Mouse (Mus musculus) C2C12 (cell line): ENCODE measurements at regions not wholly inside any gene's neighbourhood (a gene's known extent, or its start where the extent isn't known, plus 50 kb on each side); places are given as distances from the start of the nearest gene placed in this dataset.

Experiments used
- H3K27me3 ChIP-seq: one replicate; pipeline ENCODE4 v1.6.1; 2011; ENCODE audit not compliant: control insufficient read depth, insufficient read depth, insufficient read length
- H3K36me3 ChIP-seq: one replicate; pipeline ENCODE4 v1.6.1; 2011; ENCODE audit not compliant: control insufficient read depth, insufficient read depth
- H3K4me3 ChIP-seq: one replicate; pipeline ENCODE4 v1.5.1; 2011; ENCODE audit warnings: mild to moderate bottlenecking, control low read depth; ENCODE audit not compliant: poor library complexity, insufficient read depth, severe bottlenecking
- H3K79me2 ChIP-seq: one replicate; pipeline ENCODE4 v1.6.1; 2011; ENCODE audit not compliant: control insufficient read depth, insufficient read depth
- H3K79me3 ChIP-seq: one replicate; pipeline ENCODE4 v1.6.1; 2011; ENCODE audit warnings: low read depth, control low read depth
- H3ac ChIP-seq: one replicate; pipeline ENCODE3; 2011; ENCODE audit warnings: low read depth; ENCODE audit not compliant: control insufficient read depth, insufficient read length
- CEBPB ChIP-seq: IDR thresholded peaks from one replicate; pipeline ENCODE4 v1.6.1; 2011; ENCODE audit warnings: low read depth, mild to moderate bottlenecking, control low read depth, moderate library complexity
- CTCF ChIP-seq: IDR thresholded peaks from one replicate; pipeline ENCODE4 v1.5.1; 2011; ENCODE audit not compliant: control insufficient read depth, insufficient read depth, insufficient read length
- FOSL1 ChIP-seq: IDR thresholded peaks from one replicate; pipeline ENCODE4 v1.8.0; 2011; ENCODE audit warnings: mild to moderate bottlenecking, low read length; ENCODE audit not compliant: poor library complexity, insufficient read depth, severe bottlenecking
- MAX ChIP-seq: IDR thresholded peaks from one replicate; pipeline ENCODE4 v1.6.1; 2011; ENCODE audit warnings: mild to moderate bottlenecking, control low read depth
- MYOD1 ChIP-seq: IDR thresholded peaks from one replicate; pipeline ENCODE4 v1.6.1; 2011; ENCODE audit warnings: low read depth; ENCODE audit not compliant: control insufficient read depth, insufficient read length
- MYOG ChIP-seq: IDR thresholded peaks from one replicate; pipeline ENCODE4 v1.6.1; 2011; ENCODE audit not compliant: control insufficient read depth, insufficient read length; ENCODE audit errors: extremely low read depth
- USF1 ChIP-seq: IDR thresholded peaks from one replicate; pipeline ENCODE4 v1.6.1; 2011; ENCODE audit warnings: low read depth, mild to moderate bottlenecking, control low read depth, moderate library complexity

DNA sequence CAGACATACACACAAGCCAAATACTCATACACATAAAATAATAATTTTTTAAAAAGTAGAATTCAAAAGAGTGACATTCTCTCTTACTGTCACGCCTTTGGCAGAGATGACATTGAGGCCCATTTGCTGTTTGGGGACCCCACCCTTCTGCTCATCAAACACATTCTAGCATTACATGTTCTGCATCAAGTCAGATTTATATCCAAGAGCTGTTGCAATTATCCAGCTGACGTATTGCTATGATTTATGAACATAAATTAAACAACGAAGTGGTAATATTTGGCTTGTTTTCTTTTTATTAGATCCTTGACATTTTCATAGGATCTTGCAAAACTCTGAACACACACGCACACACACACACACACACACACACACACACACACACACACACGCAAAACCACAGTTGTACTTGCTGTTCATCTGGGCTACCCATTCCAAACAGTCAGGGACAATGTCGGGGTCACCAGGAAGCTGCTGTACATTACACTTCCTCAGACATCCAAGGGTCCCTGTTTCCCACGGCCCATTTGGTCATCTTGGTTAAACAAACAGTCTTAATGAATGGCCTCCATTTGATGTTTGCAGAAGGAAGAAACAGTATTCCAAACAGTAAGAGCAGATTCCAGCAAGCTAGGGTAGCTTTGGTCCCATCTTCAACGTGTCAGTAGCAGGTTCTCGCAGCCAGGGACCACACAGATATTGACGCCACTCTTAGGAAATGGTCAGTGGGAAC, 50.3 kb upstream of the Vash1 start:
- H3ac ChIP-seq = no peak overlapping the region
- no peaks in the 10 kb centered on the region for H3K36me3 ChIP-seq
- H3K4me3 ChIP-seq = no peak overlapping the region
- H3K79me3 ChIP-seq = no peaks in the 10 kb centered on the region
- TF ChIP-seq USF1 = no peak
- no peak for TF ChIP-seq MAX
- TF ChIP-seq MYOD1 = no peak
- TF ChIP-seq CEBPB = no peak
- no peak for TF ChIP-seq FOSL1
- no peak for TF ChIP-seq CTCF
- no peak for TF ChIP-seq MYOG
- H3K27me3 ChIP-seq = peaks cover 26% of the 10 kb centered on the region
- no peaks in the 10 kb centered on the region for H3K79me2 ChIP-seq
